Mouse (Mus musculus) testis, adult 2 months (tissue): Measurements from ENCODE around the gene Cryz.

ENCODE experiments used
- CTCF ChIP-seq: fragments of 200-500 bp; IDR thresholded peaks from 2 replicates; pipeline ENCODE4 v1.5.1; 2012; ENCODE audit warnings: low read depth, mild to moderate bottlenecking, inconsistent platforms, low read length, moderate library complexity; ENCODE audit not compliant: control insufficient read depth, insufficient read depth, insufficient replicate concordance
- POLR2A ChIP-seq: fragments of 200-500 bp; IDR thresholded peaks from 2 replicates; pipeline ENCODE4 v1.6.1; 2012; ENCODE audit warnings: low read depth, mild to moderate bottlenecking, inconsistent platforms, low read length, moderate library complexity; ENCODE audit not compliant: control insufficient read depth

DNA sequence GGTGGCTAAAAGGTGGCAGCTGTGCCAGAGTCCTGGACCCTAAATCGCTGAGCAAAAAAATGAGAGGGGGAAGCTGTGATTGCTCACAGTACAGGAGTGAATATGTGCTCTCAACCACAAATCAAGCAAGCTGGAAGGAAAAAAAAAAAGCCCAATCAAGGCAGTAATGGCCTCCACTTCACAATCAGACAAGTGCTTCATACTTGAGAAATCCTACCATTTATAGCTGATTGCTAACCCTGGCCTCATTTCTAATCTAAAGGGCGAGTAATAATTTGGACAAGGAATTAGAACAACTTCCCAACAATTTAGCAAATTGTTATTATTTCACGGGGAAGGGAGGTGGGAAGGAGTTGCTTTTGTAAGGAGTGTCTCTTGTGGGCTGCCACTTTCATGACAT lies 31.1 kb upstream of the Cryz start:
- TF ChIP-seq CTCF: no peak
- TF ChIP-seq POLR2A: no peak
